Mouse (Mus musculus) cerebellum, postnatal 14 days (tissue): ENCODE data around the gene Plbd2.
A peak's percentile ranks its signal among the peaks of the same experiment; 100 is the strongest.

Source experiments
- DNase-seq, 2 experiments: peaks; one replicate each; pipeline ENCODE4 v3.0.0; 2021; ENCODE audit warnings: mixed read lengths in 2 of 2

The Plbd2 gene

DNA sequence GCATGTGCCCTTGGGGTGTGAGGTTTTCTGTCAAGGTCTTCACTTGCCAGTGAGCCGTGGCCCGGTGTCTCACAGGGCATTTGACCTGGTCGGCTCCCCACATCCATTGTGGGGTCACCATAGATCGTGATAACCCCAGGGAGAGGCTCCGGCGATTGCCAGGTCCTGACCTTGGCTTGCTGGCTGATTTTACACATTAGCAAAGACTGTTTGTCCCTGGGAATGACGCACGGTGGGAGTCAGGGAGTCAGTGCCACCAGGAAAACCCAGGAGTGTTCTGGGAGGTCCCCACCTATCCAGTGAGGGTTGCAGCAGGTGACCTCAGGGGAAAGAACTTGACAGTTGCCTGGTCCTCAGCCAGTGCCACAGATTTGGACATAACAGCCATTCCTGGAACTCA lies 30.7 kb downstream of the Plbd2 start, which contains the start of gene Sdsl:
Gene Sdsl (minus strand): TSS at position 41 of the 400 bp plus-strand sequence.
- no peak for DNase-seq

DNA sequence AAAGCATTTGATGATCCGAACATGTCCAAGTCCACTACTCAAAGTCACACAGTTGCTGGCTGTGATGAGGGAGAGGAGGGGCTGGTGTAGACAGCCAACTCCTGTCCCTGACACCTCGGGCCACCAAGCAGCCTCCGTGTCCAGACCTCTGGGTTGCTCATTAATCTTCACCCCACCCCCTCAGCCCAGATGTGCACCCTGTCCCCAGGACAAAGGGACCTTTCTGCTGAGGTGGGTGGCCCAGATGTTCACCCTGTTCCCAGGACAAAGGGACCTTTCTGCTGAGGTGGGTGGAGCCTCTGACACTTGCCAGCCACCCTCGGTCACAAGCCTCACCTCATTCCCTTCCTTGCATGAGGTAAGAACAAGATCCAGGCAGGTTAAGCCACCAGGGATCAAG lies 31.9 kb downstream of the Plbd2 start:
- DNase-seq, result no peak

DNA sequence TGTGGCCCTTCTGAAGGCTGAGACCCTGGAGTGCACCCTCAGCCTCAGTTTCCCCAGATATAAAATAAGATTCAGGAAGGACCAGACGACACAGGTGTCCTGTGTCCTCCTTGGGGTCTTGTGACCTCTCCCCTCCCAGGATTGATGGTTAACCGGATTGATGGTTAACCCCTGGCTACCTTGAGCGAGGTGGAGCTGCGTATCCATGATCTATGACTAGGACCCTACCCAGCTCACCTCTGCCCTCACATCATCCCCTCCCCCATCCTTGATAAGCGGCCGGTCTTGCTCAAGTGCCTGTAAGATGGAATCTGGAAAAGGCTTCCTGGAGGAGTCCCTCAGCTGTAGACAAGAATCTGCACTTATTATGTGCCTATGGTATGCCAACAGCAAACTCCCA lies 34.6 kb downstream of the Plbd2 start:
- no peak for DNase-seq

DNA sequence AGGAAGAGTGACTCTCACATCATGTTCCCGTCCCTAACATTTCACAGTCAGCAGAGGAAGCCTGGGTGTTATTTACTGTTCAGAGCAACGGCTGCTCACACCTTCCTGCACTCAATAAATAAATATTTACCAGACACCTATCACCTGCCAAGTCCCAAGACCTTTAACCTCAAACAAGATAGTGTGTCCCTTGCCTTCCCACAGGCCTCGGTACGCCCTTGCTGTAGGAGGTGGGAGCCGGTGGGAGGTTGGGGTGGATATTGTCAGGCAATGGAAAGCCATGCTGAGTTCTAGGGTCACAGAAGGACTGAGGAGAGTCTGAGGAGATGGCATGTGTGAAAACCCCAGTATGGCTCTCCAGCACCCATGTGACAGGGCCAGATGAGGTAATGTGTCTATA lies 35.1 kb downstream of the Plbd2 start:
- no peak for DNase-seq

DNA sequence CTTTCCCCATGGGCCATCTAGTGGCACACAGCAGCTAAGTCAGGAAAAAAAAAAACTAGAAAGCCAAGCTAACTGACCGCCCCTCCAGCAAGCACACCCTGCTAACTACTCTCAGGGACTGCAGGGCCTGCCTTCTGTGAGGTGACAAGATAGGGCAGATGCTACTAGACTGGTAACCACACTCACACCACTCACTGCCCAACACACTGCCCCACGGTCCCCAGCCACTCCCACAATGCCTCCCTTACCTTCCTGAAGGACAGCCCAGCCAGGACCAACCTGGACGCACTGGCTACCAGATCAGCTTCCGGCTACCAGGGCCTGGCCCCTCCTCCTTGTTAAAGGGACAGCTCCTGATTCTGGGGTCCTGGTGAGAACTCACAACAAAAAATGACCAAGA lies 36.4 kb downstream of the Plbd2 start:
- peak in 1 of 2 experiments; percentile 48 for DNase-seq

DNA sequence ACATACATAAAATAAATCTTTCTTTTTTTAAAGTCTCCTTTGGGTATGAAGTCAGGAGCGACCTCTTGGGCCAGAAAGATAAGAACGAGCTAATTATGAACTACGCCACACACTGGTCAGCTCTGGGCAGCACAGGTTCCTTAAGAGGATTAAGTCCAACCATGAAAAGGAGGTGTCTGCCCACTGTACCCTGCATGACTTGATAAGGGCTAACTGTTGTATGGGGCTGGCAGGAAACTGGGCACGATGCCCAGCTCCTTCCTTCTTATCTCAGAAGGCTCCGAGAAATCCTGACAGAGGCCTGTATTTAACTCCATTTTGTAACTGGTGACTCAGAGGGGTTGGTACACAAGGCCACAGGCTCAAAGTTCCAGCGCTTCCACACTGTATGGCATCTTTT lies 37.6 kb downstream of the Plbd2 start:
- no peak for DNase-seq

DNA sequence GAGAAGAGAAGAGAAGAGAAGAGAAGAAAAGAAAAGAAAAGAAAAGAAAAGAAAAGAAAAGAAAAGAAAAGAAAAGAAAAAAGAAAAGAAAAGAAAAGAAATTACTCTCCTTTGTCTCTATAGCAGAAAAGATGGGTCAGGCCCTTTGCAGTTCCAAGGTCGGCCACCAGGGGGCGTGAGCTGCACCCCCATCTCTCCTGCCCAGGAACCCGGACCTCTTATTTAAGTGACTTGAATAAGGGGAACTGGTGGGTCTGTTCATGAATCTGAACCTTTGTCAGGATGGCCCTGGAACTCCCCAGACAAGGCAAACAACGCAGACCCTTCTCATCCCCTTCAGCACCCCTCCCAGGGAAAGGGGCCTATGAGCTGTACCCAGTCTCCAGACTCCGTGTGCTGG lies 38.4 kb downstream of the Plbd2 start:
- DNase-seq, result peak; percentile 63 to 77

DNA sequence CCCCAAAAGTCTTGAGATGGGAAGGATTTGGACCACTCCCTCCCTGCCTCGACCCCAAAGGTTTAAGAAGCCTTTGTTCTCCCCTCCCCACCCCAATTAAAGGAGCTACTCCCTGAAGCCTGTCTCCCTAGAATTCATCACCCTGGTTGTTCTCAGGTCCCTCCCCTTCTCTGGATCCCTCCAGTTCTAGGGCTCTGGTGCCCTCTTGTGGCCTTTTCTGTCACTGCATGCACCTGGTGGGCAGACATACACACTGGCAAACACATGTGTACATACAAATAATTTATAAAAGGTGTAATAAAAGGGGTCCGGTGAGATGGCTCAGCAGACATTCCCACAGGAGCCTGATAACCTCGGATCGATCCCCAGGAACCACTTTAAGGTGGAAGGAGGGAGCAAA lies 39.1 kb downstream of the Plbd2 start:
- peak in 1 of 2 experiments; percentile 68 for DNase-seq

DNA sequence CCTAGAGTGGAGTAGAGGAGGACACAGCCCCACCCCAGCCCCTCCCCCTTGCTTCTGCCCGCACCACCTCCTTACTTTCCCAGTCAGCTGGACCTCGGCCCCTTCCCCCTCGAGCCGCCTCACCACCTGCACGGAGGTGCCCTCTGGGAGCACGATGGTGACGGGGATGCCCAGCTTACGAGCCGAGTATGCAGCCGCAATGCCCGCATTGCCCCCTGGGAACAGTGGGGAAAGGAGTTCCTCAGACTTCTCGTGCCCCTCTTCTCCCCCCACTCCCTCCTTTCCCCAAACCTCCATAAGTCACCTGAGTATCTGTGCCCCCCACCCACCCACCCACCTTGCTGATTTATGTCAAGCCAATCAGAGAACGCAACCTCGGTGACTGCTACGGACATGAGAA lies 41.5 kb downstream of the Plbd2 start:
- DNase-seq, result no peak

DNA sequence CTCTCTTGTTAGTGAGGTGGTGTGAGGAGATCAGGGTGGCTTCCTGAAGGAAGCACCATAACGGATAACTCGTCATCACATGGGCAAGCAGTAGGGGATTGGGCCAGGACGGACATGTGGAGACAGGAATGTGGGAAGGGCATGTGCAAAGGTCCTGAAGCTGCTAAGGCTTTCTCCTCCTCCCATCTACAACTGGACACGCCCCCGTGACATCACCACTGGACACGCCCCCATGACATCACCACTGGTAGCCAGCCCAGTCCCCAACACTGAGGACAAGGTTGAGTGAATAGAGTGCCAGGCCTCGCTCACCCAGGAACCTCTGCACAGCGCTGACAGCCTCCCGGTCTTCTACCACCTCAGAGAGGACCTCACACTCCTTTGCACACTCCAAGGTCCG lies 44.3 kb downstream of the Plbd2 start:
- peak in 1 of 2 experiments; percentile 46 for DNase-seq

DNA sequence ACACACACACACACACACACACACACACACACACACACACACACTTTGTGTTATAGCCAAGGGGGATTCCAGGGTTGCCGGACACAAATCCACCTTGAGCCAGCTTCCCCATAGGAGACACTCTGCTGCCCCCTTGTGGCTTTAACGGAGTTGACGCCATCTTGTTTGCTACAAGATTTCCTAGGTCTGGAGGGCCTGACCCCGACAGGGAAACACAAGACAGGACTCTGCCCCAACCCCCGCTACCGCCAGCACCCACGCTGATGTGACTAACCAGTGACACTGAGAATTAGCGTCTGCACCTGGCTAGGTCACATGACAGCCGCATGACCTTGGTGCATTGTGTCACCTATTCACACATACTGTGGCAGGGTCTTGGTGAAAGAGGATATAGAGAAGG lies 45.8 kb downstream of the Plbd2 start:
- DNase-seq, result peak; percentile 87 to 95

DNA sequence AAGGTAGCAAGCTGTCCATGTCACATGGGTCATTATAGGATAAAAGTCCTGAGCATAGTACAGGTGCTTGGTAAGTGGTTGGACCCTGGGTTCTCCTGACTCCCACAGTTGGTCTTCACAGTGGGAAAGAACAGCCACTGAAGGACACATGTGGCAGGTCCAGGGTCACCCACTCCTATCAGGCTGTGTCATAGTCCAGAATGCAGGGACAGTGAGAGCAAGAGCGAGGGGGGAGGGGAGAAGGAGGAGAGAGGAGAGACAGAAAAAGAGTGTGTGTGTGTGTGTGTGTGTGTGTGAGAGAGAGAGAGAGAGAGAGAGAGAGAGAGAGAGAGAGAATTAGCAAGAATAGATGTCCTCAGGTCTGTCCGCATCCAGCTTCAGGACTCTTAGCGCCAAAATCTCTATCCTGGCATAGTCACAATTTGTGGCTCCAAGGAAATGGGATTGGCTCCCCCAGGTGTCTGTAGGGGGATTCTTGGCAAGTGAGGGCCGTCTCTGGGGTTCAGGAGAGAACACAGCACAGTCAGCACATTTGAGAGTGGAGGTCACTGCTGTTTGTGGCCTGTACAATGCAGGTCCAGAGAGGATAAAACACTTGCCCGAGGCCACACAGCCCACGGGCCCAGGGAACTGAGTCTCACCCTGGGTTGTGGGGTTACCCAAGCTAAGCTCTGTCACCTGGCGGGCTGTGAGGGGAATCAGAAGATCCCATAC lies 46.4 kb downstream of the Plbd2 start:
- DNase-seq, result peak in 1 of 2 experiments; percentile 30

DNA sequence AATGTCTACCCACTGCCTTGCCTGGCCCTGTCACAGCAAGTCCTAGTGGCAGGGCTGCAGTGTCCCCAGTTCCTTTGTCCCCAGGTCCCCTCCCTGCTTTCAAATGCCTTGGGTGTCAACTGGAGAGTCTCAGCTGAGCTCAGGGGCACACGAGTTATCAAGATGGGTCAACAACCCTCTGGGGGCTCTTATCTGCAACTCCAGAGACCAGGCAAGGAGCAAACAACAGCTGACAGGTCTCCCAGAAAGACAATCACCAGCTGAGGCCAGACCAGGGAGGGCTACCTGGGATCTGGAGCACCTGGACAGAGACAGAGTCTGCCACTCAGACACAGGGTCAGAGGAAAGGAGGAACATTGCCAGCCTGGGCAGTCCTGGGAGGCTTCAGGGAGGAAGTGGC lies 47.2 kb downstream of the Plbd2 start:
- no peak for DNase-seq

DNA sequence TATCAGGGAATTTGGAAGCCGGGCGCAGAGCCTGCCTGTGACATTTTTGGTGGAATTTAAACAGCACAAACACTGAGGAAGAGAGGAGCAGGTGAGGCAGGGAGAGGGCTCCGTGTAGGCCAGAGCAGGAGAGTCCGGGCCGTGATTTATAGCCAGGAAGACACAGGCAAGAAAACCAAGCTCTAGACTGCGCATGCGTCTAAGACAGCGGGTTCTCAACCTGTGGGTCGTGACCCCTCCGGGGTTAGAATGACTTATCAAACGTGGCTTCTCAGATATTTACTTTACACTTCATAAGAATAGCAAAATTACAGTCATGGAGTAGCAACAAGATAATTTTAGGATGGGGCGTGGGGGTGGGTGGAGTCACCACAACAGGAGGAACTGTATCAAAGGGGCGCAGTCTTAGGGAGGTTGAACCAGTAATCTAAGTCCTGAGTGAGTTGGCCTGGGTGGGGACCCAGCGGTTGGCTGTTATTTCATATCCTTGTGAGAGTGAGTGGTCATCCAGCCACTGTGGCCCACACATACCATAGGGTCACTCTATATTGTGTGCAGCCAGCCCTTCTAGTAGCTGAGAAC lies 48.6 kb downstream of the Plbd2 start:
- DNase-seq, result no peak

DNA sequence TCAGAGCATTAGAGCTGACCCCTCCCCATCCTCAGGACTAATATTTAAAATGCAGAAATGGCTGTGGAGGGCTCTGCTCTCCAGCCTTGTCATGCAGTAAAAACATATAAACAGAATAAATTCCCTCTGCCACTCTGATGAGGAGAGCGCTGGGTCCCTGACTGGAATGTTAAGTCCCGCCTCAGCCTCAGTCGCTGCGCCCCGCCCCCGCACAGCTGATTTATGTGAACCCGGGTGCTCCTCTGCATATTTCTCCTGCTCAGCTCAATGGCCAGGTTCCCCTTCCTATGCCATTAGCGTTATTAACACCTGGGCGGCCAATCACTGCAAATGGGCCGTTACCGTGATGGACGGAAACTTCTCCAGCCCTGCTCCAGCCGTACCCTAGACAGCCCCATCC lies 56.1 kb downstream of the Plbd2 start:
- DNase-seq, result no peak

DNA sequence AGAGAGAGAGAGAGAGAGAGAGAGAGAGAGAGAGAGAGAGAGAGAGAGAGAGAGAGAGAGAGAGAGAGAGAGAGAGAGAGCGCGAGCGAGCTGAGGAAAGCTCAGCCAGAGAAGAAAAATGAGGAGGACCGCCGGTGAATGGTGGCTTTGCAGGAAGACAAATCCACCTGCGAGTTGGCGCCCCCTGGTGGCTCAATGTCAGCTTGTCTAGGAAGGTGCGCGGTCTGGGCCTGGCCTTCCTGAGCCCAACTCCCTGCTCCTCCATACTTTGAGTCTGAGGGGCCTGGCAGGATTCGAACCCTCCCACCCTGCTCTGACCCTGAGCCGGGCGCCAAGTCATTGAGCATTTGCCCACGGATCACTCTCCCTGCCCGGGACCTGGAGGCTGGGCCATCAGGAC lies 62.7 kb downstream of the Plbd2 start:
- DNase-seq, result peak; percentile 99 to 100

DNA sequence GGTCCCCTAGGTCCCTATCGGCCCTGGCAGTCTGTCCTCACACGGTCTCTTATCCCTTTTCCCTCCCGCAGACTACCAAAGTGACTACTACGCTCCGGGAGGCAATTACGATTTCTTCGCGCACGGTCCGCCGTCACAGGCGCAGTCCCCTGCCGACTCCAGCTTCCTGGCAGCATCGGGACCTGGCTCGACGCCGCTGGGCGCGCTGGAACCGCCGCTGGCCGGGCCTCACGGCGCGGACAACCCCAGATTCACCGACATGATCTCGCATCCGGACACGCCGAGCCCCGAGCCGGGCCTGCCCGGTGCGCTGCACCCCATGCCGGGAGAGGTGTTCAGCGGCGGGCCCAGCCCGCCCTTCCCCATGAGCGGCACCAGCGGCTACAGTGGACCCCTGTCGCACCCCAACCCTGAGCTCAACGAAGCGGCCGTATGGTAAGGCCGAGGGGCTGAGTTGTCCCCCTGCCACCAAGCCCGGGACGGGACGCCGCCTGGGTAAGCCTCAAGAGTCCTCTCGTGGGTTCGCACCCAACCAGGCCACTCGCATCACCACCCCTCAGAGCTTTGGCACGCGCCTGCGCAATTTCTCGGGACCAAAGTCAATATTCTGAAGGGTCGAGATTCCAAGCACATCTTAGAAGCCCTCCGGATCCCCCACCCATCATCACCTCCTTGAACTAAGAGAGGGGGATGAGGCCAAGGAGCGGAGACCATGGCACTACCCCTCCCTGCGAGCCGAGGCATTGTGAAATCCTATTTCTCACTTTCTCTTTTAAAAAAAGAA lies 63.3 kb downstream of the Plbd2 start:
- DNase-seq, result peak; percentile 38 to 40

DNA sequence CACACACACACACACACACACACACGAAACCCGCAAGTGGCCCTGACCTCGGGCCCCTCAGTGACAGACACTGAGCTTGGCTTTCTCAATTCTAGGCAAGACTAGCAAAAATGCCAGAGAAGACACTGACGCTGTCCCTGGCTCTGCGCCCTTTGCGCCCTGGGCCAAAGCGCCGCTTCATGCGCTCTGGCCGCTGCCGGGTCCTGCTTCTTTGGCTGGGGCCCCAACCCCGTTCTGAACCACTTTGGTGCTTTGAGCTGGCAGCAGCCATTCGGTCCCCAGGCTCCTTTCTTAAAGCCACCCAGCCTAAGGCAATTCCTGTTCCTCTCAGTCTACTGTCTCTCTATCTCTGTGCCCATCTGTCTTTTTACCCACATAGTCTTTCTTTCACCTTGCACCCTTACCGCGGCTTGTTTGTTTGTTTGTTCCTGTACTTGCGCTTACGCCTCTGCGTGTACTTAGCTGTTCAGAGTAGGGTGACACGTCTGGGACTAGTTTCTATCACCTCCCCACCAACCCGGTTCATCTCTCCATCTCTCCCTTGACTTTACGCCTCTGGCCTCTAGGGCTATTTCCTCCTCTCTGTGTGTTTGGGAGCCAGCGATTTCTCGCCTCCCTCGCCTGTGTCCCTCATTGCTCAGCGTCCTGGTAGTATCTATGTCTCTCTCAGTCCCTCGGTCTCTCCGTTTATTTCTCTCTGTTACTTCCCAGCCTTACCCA lies 64.3 kb downstream of the Plbd2 start:
- DNase-seq, result peak; percentile 68 to 75

DNA sequence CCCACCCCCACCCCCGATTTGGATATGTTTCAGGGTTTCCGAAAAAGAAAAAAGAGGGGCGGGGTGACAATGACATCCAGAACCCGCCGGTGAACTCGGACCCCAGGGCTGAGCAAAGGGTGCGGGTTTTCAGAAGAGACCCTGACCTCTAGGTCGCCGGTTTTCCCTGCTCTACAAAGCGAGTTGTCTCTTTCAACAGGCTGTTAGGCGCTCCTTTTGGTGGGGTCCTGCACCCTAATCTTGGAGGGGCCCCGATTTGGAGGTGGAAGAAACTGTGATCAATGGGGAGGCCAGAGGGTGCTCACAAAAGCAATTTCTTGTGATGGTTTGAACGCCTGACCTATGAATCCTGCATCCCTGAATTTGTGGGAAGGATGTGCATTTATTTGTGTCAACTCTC lies 65.0 kb downstream of the Plbd2 start:
- DNase-seq, result no peak

DNA sequence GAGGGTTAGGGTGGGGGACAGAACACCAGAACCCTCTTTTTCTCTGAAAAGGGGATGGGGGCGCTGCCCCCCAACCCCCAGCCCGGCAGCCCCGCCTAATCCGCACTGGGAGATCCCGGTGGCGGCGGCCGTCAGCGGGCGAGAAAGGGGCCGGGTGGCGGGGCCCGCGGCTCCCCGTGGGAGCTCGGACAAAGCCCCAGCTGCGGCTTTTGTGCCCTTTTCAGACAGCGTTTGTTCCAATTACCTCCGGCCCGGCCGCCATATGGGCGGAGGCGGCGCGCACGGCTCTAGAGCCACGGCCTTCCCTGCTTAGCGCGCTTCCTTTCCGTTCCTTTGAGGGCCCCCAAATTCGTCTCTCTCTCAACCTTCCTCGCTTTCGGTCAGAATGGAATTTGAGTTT lies 65.4 kb downstream of the Plbd2 start:
- peak in 1 of 2 experiments; percentile 39 for DNase-seq

DNA sequence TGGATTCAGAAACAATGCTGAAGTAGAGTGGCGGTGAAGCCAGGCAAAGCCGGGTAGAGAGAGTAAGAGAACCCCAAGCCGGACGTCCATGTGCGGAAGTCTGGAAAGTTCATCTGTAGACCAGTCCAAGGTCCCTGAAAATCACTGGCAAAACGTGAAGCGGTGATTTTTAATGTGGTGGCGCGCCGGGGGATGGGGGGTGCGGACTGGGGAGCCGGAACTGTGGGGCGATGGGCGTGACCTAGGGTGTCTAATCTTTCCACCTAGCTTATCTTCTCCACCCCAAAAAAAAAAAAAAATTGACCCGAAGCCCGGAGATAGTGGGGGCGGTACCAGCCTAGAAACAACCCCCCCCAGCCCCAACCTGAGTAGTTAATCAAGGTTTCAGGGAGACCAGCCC lies 65.9 kb downstream of the Plbd2 start:
- DNase-seq, result no peak

DNA sequence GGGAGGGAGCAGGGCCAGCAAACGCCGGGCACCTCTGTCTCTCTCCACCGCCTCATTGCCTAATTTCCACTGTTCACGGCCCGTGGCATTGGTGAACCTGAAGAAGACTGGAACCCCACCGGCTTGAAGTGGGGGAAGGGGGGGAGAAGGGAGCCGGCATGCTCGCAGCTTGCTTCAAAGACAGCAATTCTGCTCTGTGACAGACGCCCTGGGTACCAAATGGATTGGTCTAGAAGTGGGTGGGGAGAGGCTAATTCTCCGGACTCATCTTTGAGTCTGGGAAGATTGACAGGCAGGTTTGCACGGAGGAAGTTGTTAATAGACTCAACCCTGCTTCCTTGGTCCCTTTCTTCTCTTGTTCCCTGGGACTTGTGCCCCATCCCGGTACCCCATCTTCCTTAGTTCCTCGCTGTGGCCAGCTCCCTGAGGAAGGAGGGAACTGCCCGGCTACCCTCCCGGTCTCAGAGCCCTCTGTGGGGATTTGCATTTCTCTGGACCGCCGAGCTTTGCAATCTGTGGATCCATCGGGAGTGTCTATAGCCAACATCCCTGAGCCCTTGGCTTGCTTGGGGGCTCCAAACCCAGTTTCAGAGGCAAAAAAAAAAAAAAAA lies 66.4 kb downstream of the Plbd2 start:
- peak in 1 of 2 experiments; percentile 21 for DNase-seq
